Mouse (Mus musculus): ENCODE measurements around the gene Nup160.

GRCm38 (mm10) chr2:90739921-90740320, 62.9 kb downstream of the Nup160 start:
- TF ChIP-seq POLR2A (IDR thresholded peaks at IDR 0.05; ENCODE audit: borderline replicate concordance, extremely low read depth, low read depth, low read length) (no peak), CTCF (IDR thresholded peaks at IDR 0.05; ENCODE audit: insufficient read depth, low read length) (no peak)

All from lung, adult 2 months (tissue).